Mouse (Mus musculus): ENCODE results near the gene Mn1.

Gene Mn1

DNA sequence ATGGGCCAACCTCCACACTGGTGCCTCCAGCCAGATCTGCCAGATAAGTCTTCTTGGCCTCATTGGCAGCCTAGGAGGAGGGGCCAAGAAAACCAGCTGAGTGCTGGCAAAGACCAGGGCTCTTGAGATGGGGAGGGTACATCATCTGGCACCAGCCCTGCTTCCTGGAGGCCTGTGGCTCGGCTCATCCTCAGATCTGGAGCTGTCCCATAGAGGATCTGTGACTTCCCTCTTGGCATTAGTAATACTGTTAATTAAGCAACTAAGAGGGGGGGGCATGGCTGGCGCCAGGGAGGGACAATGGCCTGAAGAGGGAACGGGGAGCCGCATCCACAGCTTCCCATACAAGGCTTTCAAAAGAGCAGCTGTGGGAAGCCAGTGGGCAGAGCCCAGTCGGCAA lies 58.6 kb downstream of the Mn1 start:
- DNase-seq (ENCODE audit: low spot score in 2 of 2), result no peak

- DNase-seq (ENCODE audit: low spot score in 2 of 2), result no peak
Measured at GRCm38 (mm10) chr5:111476141-111476540, 59.0 kb downstream of the Mn1 start.

DNA sequence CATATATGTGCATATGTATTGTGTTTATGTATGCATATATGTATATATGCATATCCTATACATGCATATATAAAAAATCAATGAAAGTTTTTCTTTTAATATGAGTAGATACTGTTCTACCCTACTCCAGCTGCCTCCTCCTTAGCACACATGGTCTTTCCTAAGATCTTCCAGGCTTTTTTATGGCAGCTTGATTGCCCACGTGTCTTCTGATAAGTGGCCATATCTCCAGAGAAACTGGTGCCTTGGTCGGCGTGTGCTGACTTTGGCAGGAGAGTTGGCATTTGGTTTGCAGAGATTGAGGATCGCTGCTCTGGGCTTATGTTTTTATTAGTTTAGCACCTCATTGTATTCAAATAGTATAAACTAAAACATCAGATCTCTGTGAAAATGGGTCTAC lies 68.7 kb downstream of the Mn1 start:
- DNase-seq (ENCODE audit: low spot score in 2 of 2), result no peak

DNA sequence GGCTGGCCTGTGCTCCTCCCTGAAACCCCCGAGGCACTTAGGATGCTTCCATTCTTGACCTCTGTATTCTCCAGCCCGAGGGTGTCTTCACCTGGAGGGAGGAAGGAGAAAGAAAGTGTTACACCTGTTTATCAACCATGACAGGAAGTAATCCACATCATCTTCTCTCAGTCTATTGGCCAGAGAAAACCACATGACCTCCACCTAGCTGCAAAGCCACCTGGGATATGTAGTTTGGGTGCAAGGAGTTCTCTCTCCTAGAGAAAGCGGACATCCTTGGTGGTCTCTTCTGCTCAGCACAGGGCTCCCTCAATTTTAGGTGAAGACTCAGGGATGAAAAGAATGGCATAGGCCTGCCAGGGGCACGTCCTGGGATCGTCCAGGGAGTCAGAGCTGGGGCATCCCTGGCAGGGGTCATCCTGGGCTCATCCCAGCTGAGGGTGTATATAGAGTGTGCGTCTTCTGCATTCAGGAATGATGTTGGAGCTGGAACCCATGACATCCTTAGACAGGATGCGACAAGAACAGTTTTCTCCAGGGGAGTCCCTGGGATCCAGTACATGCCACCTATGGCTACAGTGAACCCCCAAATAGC lies 72.0 kb downstream of the Mn1 start:
- DNase-seq (ENCODE audit: low spot score in 2 of 2), result no peak

GRCm38 (mm10) chr5:111490599-111490998 lies 73.4 kb downstream of the Mn1 start:
- DNase-seq (ENCODE audit: low spot score in 2 of 2), result no peak

DNA sequence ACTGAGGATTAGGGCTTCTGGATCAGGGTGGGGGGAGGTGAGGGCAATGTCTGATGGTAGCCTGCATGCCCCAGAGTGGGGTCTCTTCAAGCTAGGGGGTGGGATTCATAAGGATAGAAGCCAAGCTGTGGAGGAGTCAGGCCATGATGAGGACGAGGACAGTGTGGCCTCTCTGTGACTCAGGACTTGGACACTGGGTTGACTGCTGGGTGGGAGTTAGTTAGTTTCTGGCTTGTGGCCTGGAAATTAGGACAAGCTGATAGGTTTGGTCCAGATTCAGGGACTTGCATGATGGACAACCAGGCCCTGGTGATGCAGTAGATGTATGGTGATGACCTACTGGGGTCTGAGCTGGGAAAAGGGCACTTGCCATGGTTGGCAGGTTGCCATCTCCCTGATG lies 74.3 kb downstream of the Mn1 start:
- DNase-seq (ENCODE audit: low spot score in 2 of 2), result no peak

DNA sequence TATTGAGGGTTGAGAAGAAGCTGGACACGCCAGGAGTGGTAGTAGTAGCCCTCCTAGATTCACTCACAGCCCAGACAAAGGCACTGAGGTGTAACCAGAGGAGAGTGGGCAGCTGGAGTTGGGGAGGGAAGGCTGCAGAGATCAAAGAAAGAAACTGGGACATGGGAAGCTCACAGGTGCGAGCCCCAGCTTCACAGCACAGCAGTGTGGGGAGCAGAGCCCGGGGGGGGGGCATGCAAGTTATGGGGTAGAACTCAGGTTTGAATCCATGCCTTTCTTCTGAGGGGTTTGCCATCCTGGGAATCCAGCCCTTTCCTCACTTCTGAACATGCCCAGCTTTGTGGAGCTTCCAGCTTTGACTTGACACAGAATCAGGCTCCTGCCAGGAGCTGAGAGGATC lies 82.9 kb downstream of the Mn1 start:
- DNase-seq (ENCODE audit: low spot score in 2 of 2), result no peak

DNA sequence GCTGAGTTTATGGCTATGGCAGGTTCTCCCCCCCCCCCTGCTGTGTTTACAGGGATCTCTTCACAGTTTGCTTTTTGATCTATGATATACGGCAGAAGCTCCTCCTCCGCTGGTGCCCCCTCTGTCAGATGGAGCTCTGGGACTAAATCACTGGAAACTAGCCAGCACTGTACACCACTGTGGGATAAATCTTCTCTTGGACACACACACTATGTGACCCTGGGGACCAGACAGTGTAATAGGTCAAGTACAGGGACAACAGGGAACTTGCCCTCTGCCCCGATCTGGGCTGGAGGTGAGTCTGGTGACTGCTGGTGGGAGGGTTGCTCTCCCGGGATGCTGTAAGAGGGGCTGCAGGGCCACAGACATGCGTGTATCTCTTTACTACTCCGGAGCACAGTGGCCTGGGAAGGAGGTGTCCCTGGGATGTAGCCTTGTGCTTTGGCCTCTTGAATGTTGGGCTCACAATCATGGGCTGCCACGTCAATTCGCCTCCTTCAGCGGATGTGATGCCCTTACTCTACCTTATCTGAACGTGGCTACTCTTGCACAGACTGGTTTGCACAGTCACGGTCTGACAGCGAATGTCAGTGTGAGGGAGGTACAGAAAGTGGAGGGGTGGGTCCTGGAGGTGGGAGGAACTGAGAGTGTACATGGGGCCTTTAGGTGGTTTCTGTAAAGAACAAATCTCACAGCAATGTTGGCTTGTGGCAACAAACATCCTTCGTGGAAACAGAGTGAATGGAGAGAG lies 84.7 kb downstream of the Mn1 start:
- DNase-seq (ENCODE audit: low spot score in 2 of 2), result no peak

DNA sequence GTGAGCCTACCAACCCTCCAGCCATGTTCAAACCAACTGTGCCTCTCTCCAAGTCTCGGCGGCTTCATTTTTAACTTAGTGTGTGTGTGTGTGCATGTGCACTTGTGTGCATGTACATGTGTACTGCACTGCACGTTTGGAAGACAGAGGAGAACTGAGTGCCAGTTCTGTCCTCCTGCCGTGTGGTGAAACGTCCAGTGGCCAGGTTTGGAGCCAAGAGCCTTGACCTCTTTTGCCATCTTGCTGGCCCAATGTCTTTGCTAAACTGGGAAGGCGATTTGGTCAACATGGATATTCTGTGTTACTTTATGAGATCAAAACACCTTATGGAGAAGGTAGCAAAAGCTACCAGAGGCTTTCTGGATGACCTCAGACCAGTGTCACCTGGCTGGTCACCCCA lies 88.1 kb downstream of the Mn1 start:
- no peak for DNase-seq (ENCODE audit: low spot score in 2 of 2)

DNA sequence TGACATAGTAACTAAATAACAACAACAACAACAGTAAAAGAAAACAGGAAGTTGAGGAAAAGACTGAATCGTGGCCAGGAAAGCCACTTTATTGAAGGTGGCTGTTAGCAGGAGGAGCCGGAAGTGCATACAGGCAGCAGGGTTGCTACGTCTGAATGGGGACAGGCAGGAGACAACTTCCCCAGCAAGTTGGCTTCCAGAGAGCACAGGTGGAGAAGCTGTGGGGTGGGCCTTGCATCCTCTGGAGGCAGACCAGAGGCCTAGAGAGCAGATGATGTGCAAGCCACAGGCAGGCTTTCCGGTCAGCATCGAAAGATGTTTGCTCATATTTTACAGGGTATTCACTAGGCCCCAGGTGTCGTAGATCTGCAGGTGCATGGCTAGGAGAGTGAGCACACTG lies 88.7 kb downstream of the Mn1 start:
- DNase-seq (ENCODE audit: low spot score in 2 of 2), result no peak

DNA sequence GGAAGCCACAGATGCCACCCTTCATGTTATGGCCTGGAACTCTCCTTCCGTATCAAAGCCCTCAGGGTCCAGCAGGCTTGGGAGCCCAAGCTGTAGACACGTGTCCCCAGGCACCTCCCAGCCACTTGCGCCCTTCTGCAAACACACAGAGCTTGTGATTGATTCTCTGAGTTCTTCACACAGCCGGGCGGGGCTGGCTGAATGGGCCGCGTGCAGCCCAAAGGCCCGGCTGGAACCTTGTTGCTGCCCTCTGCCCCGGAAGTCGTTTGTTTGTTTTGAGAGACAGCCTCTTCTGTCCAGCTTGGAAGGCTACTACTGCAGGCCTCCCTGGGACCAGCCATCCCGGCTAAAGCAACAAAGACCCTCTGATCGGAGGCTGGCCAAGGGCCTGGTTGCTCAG lies 89.2 kb downstream of the Mn1 start:
- DNase-seq (ENCODE audit: low spot score in 2 of 2), result no peak

Measured in frontal cortex, postnatal 36 days (tissue).